Mouse (Mus musculus) testis, adult 2 months (tissue): ENCODE measurements around the gene Tcf20. TPM values are rescaled to one million over a fixed set of nuclear protein-coding genes. Genes with fewer than 3 reads are reported as not detected.
"Not testable (repeated sequence)": the region's sequence is repeated elsewhere in the genome, so short reads cannot be mapped to it uniquely, and the experiment has no call there.

ENCODE experiments used
- H3K27ac ChIP-seq: fragments of 200-500 bp; 2 replicates; pipeline ENCODE4 v1.5.1; 2012; ENCODE audit warnings: low read depth, low read length; ENCODE audit not compliant: control insufficient read depth, insufficient read depth
- H3K27me3 ChIP-seq: fragments of 200-500 bp; 2 replicates; pipeline ENCODE4 v1.6.1; 2012; ENCODE audit warnings: mild to moderate bottlenecking, low read length, moderate library complexity; ENCODE audit not compliant: control insufficient read depth, insufficient read depth
- H3K36me3 ChIP-seq: fragments of 200-500 bp; 2 replicates; pipeline ENCODE4 v1.6.1; 2012; ENCODE audit warnings: mild to moderate bottlenecking, low read length; ENCODE audit not compliant: control insufficient read depth, insufficient read depth
- H3K4me1 ChIP-seq: fragments of 200-500 bp; 2 replicates; pipeline ENCODE4 v1.6.1; 2012; ENCODE audit warnings: low read length; ENCODE audit not compliant: control insufficient read depth, insufficient read depth
- H3K4me3 ChIP-seq: fragments of 200-500 bp; 2 replicates; pipeline ENCODE4 v1.5.1; 2012; ENCODE audit warnings: low read depth, mild to moderate bottlenecking, low read length, moderate library complexity, mixed read lengths; ENCODE audit not compliant: control insufficient read depth
- CTCF ChIP-seq: fragments of 200-500 bp; IDR thresholded peaks from 2 replicates; pipeline ENCODE4 v1.5.1; 2012; ENCODE audit warnings: low read depth, mild to moderate bottlenecking, inconsistent platforms, low read length, moderate library complexity; ENCODE audit not compliant: control insufficient read depth, insufficient read depth, insufficient replicate concordance
- POLR2A ChIP-seq: fragments of 200-500 bp; IDR thresholded peaks from 2 replicates; pipeline ENCODE4 v1.6.1; 2012; ENCODE audit warnings: low read depth, mild to moderate bottlenecking, inconsistent platforms, low read length, moderate library complexity; ENCODE audit not compliant: control insufficient read depth
- polyA plus RNA-seq: library from polyadenylated mRNA; depleted of rRNA; stranded (reverse); fragments of >200 nt; gene quantifications from 2 replicates; pipeline ENCODE4 v1.2.3, GENCODE M21; 2012

Tcf20 gene
- polyA plus RNA-seq, 1 experiment: 26.0 TPM

- Histone ChIP-seq H3K4me1 (peaks cover 6% of the 10 kb centered on the region; the same call in 1 of the 2 replicates), H3K36me3 (no peaks in the 10 kb centered on the region), H3K27me3 (no peaks in the 10 kb centered on the region), H3K4me3 (peak overlapping the region; percentile 49), H3K27ac (no peak overlapping the region)
- no peak for TF ChIP-seq CTCF
- no peak for TF ChIP-seq POLR2A
Observed at GRCm38 (mm10) chr15:82793868-82794267, 193.8 kb downstream of the Tcf20 start.

- Histone ChIP-seq H3K4me1 (peaks cover 6% of the 10 kb centered on the region; the same call in 1 of the 2 replicates), H3K4me3 (peak overlapping the region; percentile 49), H3K36me3 (no peaks in the 10 kb centered on the region), H3K27ac (no peak overlapping the region), H3K27me3 (no peaks in the 10 kb centered on the region)
- no peak for TF ChIP-seq POLR2A
- TF ChIP-seq CTCF: no peak
Observed at GRCm38 (mm10) chr15:82793454-82793853, 194.2 kb downstream of the Tcf20 start.

DNA sequence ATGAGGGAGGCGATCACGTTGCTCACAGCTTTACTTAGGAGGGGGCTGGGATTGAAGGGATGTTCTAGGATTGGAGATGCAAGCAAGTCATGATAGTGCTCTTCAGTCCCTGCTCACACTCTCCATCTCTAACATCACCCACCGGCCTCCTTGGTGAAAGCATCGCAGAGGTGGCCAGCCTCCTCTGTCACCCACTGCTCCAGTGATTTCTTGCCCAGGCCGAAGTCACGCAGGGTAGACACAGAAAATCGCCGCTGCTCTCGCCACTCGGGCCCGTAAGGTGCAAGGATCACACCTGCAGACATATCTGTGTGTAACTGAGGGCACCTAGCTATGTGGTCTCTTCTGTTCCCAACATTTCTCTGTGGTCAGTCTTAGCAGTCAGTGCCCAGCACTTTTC, 195.1 kb downstream of the Tcf20 start:
- H3K4me1 ChIP-seq: peaks cover 6% of the 10 kb centered on the region; the same call in 1 of the 2 replicates
- no peaks in the 10 kb centered on the region for H3K36me3 ChIP-seq
- no peaks in the 10 kb centered on the region for H3K27me3 ChIP-seq
- no peak overlapping the region for H3K27ac ChIP-seq
- no peak overlapping the region for H3K4me3 ChIP-seq
- TF ChIP-seq CTCF: no peak

DNA sequence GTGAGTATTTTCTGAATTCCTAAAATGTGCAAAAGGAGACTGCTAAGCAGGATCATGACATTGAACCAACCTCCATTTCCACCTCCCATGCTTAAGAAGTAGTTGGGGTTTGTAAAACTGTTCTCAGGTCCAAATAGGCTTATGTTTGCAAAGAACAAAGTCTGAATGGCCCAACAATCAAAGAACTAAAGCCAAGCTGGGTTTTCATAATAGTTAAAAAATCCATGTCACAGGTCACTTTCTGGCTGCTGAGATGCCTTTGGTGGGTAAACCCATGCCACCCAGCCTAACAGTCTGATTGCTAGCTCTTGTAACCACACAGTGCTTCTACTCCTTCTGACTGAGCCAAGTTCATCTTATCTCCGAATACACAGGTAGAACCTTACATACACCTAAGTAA, 203.1 kb downstream of the Tcf20 start:
- Histone ChIP-seq H3K4me1 (no peaks in the 10 kb centered on the region), H3K4me3 (no peak overlapping the region), H3K27me3 (no peaks in the 10 kb centered on the region), H3K36me3 (no peaks in the 10 kb centered on the region), H3K27ac (no peak overlapping the region)
- no peak for TF ChIP-seq CTCF
- TF ChIP-seq POLR2A: no peak

DNA sequence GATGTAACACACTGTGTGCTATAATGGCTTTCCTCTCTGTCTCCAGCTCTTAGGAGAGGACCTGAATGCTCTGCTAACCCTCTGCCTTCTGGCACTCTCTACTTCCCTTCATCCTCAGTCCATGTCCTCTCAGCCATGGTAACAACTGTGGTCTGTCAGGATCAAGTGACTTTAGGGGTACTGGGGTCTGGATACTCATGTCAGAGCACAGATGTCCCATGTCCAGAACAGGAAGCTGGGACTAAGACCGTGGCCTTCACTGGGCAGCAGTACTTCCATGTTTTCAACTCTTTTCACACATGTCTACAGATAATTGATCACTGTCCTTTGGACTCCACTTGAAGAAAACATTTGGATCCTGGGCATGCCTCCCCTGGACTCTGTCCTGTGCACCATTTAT, 203.9 kb downstream of the Tcf20 start:
- TF ChIP-seq CTCF: no peak
- no peak for TF ChIP-seq POLR2A
- no peak overlapping the region for H3K4me3 ChIP-seq
- no peaks in the 10 kb centered on the region for H3K4me1 ChIP-seq
- H3K27me3 ChIP-seq: no peaks in the 10 kb centered on the region
- no peaks in the 10 kb centered on the region for H3K36me3 ChIP-seq
- no peak overlapping the region for H3K27ac ChIP-seq

DNA sequence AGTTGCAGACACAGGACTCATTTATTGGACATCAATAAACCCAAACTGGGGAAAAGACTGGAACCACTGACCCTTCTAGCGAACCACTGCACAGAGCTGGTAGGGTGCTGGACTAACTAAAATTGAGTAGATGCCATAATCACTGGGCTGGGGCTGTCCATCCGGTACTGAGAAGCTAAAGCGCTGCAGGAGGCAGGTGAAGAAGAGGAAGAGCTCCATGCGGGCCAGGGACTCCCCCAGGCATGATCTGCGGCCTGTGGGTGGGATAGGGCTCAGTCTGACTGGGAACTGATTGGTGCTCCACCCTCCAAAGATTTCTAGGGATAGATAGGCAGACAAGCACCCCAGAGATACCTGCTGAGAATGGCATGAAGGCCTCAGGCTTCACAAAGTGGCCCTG, 209.8 kb downstream of the Tcf20 start:
- not testable (repeated sequence) for H3K27ac ChIP-seq, H3K27me3 ChIP-seq, H3K4me3 ChIP-seq, H3K4me1 ChIP-seq, H3K36me3 ChIP-seq

DNA sequence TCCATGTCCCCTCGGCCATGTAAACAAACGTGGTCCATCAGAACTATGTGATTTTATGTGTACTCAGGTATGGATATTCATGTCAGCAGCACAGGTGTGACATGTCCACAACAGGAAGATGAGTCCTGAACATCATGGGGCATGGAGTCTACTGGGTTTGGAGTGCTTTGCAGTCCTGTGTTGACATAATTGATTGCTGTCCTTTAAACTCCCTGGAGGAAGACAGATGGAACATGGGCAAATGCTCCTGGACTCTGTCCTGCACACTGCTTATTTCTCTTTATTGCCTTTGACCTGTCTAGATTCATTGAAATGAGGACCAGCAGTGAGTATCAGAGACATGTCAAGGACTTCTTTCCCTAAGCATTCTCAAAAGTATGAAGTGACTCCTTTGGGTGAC, 221.7 kb downstream of the Tcf20 start:
- no peaks in the 10 kb centered on the region for H3K27me3 ChIP-seq
- no peak overlapping the region for H3K27ac ChIP-seq
- no peak for TF ChIP-seq POLR2A
- no peak for TF ChIP-seq CTCF
- no peaks in the 10 kb centered on the region for H3K36me3 ChIP-seq
- no peak overlapping the region for H3K4me3 ChIP-seq
- no peaks in the 10 kb centered on the region for H3K4me1 ChIP-seq

GRCm38 (mm10) chr15:82764881-82765280, 222.8 kb downstream of the Tcf20 start:
- no peaks in the 10 kb centered on the region for H3K4me1 ChIP-seq
- H3K36me3 ChIP-seq: no peaks in the 10 kb centered on the region
- no peak overlapping the region for H3K27ac ChIP-seq
- H3K4me3 ChIP-seq: no peak overlapping the region
- TF ChIP-seq POLR2A (no peak), CTCF (no peak)
- no peaks in the 10 kb centered on the region for H3K27me3 ChIP-seq
